Mouse (Mus musculus) forebrain, embryonic 15.5 days (tissue): ENCODE measurements at regions not wholly inside any gene's neighbourhood (a gene's known extent, or its start where the extent isn't known, plus 50 kb on each side); places are given as distances from the start of the nearest gene placed in this dataset.
A peak's percentile ranks its signal among the peaks of the same experiment; 100 is the strongest.

Experiments used
- ATAC-seq: fragments of 200-750 bp; cut with Nextera tagmentation; replicated peaks from 2 replicates; pipeline ENCODE4 v1.8.0; 2017; ENCODE audit warnings: mild to moderate bottlenecking, moderate TSS enrichment, moderate library complexity
- H3K27ac ChIP-seq: fragments of 300-500 bp; sonication (generic); replicated peaks from 2 replicates; pipeline ENCODE4 v1.5.1; 2015; ENCODE audit warnings: mild to moderate bottlenecking, inconsistent platforms
- H3K27me3 ChIP-seq: fragments of 300-500 bp; sonication (generic); 2 replicates; pipeline ENCODE4 v1.6.1; 2015; ENCODE audit warnings: inconsistent platforms
- H3K36me3 ChIP-seq: fragments of 300-500 bp; sonication (generic); 2 replicates; pipeline ENCODE4 v1.6.1; 2015; ENCODE audit warnings: mild to moderate bottlenecking, inconsistent platforms
- H3K4me1 ChIP-seq: fragments of 300-500 bp; sonication (generic); 2 replicates; pipeline ENCODE4 v1.6.1; 2015; ENCODE audit warnings: inconsistent platforms
- H3K4me2 ChIP-seq: fragments of 300-500 bp; sonication (generic); replicated peaks from 2 replicates; pipeline ENCODE4 v1.6.1; 2015; ENCODE audit warnings: mild to moderate bottlenecking, inconsistent platforms
- H3K4me3 ChIP-seq: fragments of 300-500 bp; sonication (generic); 2 replicates; pipeline ENCODE4 v1.5.1; 2015; ENCODE audit warnings: mild to moderate bottlenecking, inconsistent platforms
- H3K9ac ChIP-seq: fragments of 300-500 bp; sonication (generic); replicated peaks from 2 replicates; pipeline ENCODE4 v1.6.1; 2015; ENCODE audit warnings: mild to moderate bottlenecking, inconsistent platforms
- H3K9me3 ChIP-seq: fragments of 300-500 bp; sonication (generic); 2 replicates; pipeline ENCODE4 v1.6.1; 2016; ENCODE audit warnings: inconsistent platforms
- WGBS: fragments of 180-500 bp; shearing (Covaris S2); methylation state at CpG from one replicate; pipeline ENCODE4 v1.1.7; 2015; ENCODE audit warnings: mixed read lengths; 5-methylcytosine and 5-hydroxymethylcytosine counted together

- no peak overlapping the region for H3K4me2 ChIP-seq
- peak; percentile 51; the same call in 1 of the 2 replicates for ATAC-seq
- 68% methylated on average over 5 of the region's 5 CpGs for WGBS
- no peaks in the 10 kb centered on the region for H3K9me3 ChIP-seq
- no peaks in the 10 kb centered on the region for H3K36me3 ChIP-seq
- no peak overlapping the region for H3K4me3 ChIP-seq
- H3K27me3 ChIP-seq: no peaks in the 10 kb centered on the region
- peaks cover 17% of the 10 kb centered on the region for H3K4me1 ChIP-seq
- no peak overlapping the region for H3K27ac ChIP-seq
- H3K9ac ChIP-seq: no peak overlapping the region
These were observed 386.3 kb upstream of the Slc30a5 start for GRCm38 (mm10) chr13:101219568-101219967.

DNA sequence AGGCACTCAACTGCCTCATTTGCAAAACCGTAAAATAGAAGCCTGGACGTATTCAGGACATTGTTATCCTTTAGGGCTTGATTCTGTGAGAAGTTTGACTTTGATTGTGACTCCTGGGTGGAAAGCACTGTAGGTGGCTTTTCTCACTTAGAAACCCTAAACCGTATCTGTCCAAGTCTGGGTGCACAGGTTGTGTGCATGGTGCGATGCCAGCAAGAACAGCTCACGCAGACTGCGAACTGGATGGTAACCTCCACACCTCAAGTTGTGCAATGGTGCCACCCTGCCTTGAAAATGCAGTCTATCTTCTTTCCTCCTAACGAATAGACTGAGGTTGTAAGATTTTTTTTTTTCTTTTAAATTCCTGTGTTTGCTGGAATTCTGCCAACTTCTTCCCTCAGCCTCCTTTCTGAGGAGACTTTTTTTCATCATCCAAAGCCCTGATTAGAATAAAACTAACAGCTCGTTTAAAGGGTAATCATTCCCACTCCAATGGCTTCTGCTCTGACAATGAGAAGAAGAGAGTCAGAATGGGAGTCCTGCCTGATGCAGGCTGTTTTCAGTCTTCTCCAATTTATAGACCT is 383.8 kb upstream of the Slc30a5 start:
- no peak overlapping the region for H3K9ac ChIP-seq
- no peaks in the 10 kb centered on the region for H3K36me3 ChIP-seq
- no peaks in the 10 kb centered on the region for H3K9me3 ChIP-seq
- H3K4me3 ChIP-seq: no peak overlapping the region
- H3K4me1 ChIP-seq: peaks cover 39% of the 10 kb centered on the region
- WGBS: 33% methylated on average over 8 of the region's 8 CpGs
- no peak for ATAC-seq
- no peaks in the 10 kb centered on the region for H3K27me3 ChIP-seq
- no peak overlapping the region for H3K4me2 ChIP-seq
- no peak overlapping the region; the same call in 1 of the 2 replicates for H3K27ac ChIP-seq

- ATAC-seq: no peak
- Histone ChIP-seq H3K9me3 (no peaks in the 10 kb centered on the region), H3K4me2 (no peak overlapping the region), H3K4me3 (no peak overlapping the region), H3K9ac (no peak overlapping the region), H3K27me3 (no peaks in the 10 kb centered on the region), H3K4me1 (peaks cover 41% of the 10 kb centered on the region), H3K27ac (no peak overlapping the region), H3K36me3 (no peaks in the 10 kb centered on the region)
- 73% methylated on average over 4 of the region's 4 CpGs for WGBS
These were observed 383.2 kb upstream of the Slc30a5 start for GRCm38 (mm10) chr13:101216421-101216820.

GRCm38 (mm10) chr13:101215792-101216221 is 382.6 kb upstream of the Slc30a5 start:
- ATAC-seq: no peak
- Histone ChIP-seq H3K9ac (no peak overlapping the region), H3K27ac (no peak overlapping the region), H3K4me1 (peaks cover 41% of the 10 kb centered on the region), H3K36me3 (no peaks in the 10 kb centered on the region), H3K4me3 (no peak overlapping the region), H3K9me3 (no peaks in the 10 kb centered on the region), H3K27me3 (no peaks in the 10 kb centered on the region), H3K4me2 (no peak overlapping the region)
- 38% methylated on average over 11 of the region's 11 CpGs for WGBS

GRCm38 (mm10) chr13:101215131-101215641 is 382.0 kb upstream of the Slc30a5 start:
- ATAC-seq: no peak
- no peaks in the 10 kb centered on the region for H3K9me3 ChIP-seq
- no peak overlapping the region for H3K27ac ChIP-seq
- peaks cover 41% of the 10 kb centered on the region for H3K4me1 ChIP-seq
- no peak overlapping the region for H3K4me2 ChIP-seq
- no peak overlapping the region for H3K9ac ChIP-seq
- 66% methylated on average over 5 of the region's 5 CpGs for WGBS
- no peak overlapping the region for H3K4me3 ChIP-seq
- no peaks in the 10 kb centered on the region for H3K27me3 ChIP-seq
- H3K36me3 ChIP-seq: no peaks in the 10 kb centered on the region

GRCm38 (mm10) chr13:101214094-101214493 is 380.9 kb upstream of the Slc30a5 start:
- Histone ChIP-seq H3K4me3 (no peak overlapping the region), H3K27ac (peak overlapping the region; percentile 70; the same call in 1 of the 2 replicates)
- ATAC-seq: 0 out of 2 replicates have a peak, but pooled peaks have one; percentile 29

GRCm38 (mm10) chr13:101213121-101213916 is 380.1 kb upstream of the Slc30a5 start:
- Histone ChIP-seq H3K9me3 (no peaks in the 10 kb centered on the region), H3K27me3 (no peaks in the 10 kb centered on the region), H3K9ac (no peak overlapping the region), H3K4me3 (no peak overlapping the region), H3K27ac (peak overlapping the region; percentile 70), H3K4me1 (peaks cover 39% of the 10 kb centered on the region), H3K4me2 (no peak overlapping the region), H3K36me3 (no peaks in the 10 kb centered on the region)
- WGBS: 9% methylated on average over 13 of the region's 13 CpGs
- ATAC-seq: peak; percentile 56

More at GRCm38 (mm10) chr13:101214094-101214493, 380.9 kb upstream of the Slc30a5 start:
- Histone ChIP-seq H3K4me1 (peaks cover 41% of the 10 kb centered on the region), H3K4me2 (no peak overlapping the region), H3K9ac (no peak overlapping the region), H3K27me3 (no peaks in the 10 kb centered on the region), H3K36me3 (no peaks in the 10 kb centered on the region), H3K9me3 (no peaks in the 10 kb centered on the region)
- WGBS: 73% methylated on average over 2 of the region's 2 CpGs

GRCm38 (mm10) chr13:101212341-101212895 is 379.2 kb upstream of the Slc30a5 start:
- no peak for ATAC-seq
- H3K4me2 ChIP-seq: no peak overlapping the region
- H3K27ac ChIP-seq: peak overlapping the region; percentile 70; the same call in 1 of the 2 replicates
- WGBS: 54% methylated on average over 5 of the region's 5 CpGs
- H3K9me3 ChIP-seq: no peaks in the 10 kb centered on the region
- no peaks in the 10 kb centered on the region for H3K36me3 ChIP-seq
- H3K4me3 ChIP-seq: no peak overlapping the region
- no peak overlapping the region for H3K9ac ChIP-seq
- peaks cover 37% of the 10 kb centered on the region for H3K4me1 ChIP-seq
- H3K27me3 ChIP-seq: no peaks in the 10 kb centered on the region

- H3K9ac ChIP-seq: no peak overlapping the region
- peaks cover 18% of the 10 kb centered on the region for H3K4me1 ChIP-seq
- ATAC-seq: no peak
- no peak overlapping the region for H3K4me3 ChIP-seq
- no peaks in the 10 kb centered on the region for H3K27me3 ChIP-seq
- H3K9me3 ChIP-seq: no peaks in the 10 kb centered on the region
- no peak overlapping the region for H3K27ac ChIP-seq
- no peak overlapping the region for H3K4me2 ChIP-seq
- H3K36me3 ChIP-seq: no peaks in the 10 kb centered on the region
- 89% methylated on average over 9 of the region's 9 CpGs for WGBS
These were observed 375.6 kb upstream of the Slc30a5 start for GRCm38 (mm10) chr13:101208788-101209187.

GRCm38 (mm10) chr13:101203463-101203862 is 370.2 kb upstream of the Slc30a5 start:
- Histone ChIP-seq H3K4me3 (no peak overlapping the region), H3K27ac (peak overlapping the region; percentile 66; the same call in 1 of the 2 replicates), H3K9me3 (no peaks in the 10 kb centered on the region), H3K4me1 (peaks cover 10% of the 10 kb centered on the region), H3K4me2 (no peak overlapping the region), H3K9ac (no peak overlapping the region), H3K36me3 (no peaks in the 10 kb centered on the region), H3K27me3 (no peaks in the 10 kb centered on the region)
- peak; percentile 41; the same call in 1 of the 2 replicates for ATAC-seq

- peaks cover 10% of the 10 kb centered on the region for H3K4me1 ChIP-seq
- no peak overlapping the region for H3K4me3 ChIP-seq
- no peaks in the 10 kb centered on the region for H3K27me3 ChIP-seq
- H3K27ac ChIP-seq: peak overlapping the region; percentile 66
- 23% methylated on average over 4 of the region's 4 CpGs for WGBS
- H3K4me2 ChIP-seq: no peak overlapping the region
- peak; percentile 96 for ATAC-seq
- no peaks in the 10 kb centered on the region for H3K36me3 ChIP-seq
- no peak overlapping the region for H3K9ac ChIP-seq
- H3K9me3 ChIP-seq: no peaks in the 10 kb centered on the region
These were observed 369.5 kb upstream of the Slc30a5 start for GRCm38 (mm10) chr13:101202565-101203313.
